Mouse (Mus musculus) layer of hippocampus, adult 9-10 months (tissue): Measurements from ENCODE around the gene Nit1.

Experiments
- DNase-seq: peaks from one replicate; pipeline ENCODE4 v3.0.0; 2022; ENCODE audit warnings: low spot score

Gene Nit1

DNA sequence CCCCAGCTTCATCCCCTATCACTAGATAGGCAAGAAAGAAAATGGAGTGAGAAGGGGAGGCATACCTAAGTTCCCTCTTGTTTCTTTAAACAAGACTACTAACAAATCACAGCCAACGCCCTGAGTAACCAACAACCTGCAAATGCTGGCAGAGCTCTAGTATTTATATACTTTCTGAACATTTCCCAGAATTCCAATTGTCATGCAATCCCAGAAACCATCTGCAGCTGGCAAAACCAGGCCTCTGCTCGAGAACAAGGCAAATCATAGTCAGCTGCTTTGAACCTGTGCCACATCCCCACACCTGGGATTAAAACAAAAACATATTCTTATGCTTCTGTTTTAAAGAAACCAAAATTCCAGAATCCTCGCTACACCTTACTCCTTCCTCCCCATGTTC is 52.1 kb downstream of the Nit1 start:
- DNase-seq = no peak

DNA sequence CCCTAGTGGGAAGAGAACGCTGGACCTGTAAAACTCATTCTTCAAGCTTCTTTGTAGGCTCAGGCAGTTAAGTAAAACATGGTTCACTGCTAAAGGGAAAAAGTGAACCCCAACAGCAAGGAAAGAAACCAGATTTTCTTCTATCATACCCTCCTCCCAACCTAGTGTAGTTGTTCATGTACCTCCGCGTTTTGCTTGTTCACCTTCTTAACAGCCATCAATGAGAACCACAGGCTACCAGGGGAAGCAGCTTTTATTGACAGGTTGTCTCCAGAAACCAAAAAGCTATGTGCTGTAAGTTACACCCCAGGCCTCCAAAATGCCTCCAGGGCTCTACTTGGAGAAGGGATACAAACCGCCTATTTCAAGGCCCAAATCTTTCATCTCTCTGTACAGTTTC is 57.1 kb downstream of the Nit1 start:
- no peak for DNase-seq
